Mouse (Mus musculus) heart, embryonic 12.5 days (tissue): ENCODE data around the gene Lefty2. TPM values are rescaled to one million over a fixed set of nuclear protein-coding genes. Genes with fewer than 3 reads are reported as not detected.
A peak's percentile ranks its signal among the peaks of the same experiment; 100 is the strongest.
"Not testable (repeated sequence)": the region's sequence is repeated elsewhere in the genome, so short reads cannot be mapped to it uniquely, and the experiment has no call there.

Experiments
- ATAC-seq: fragments of 200-750 bp; cut with Nextera tagmentation; 2 replicates; pipeline ENCODE4 v1.8.0; 2017; ENCODE audit warnings: moderate TSS enrichment, moderate library complexity; ENCODE audit not compliant: insufficient number of reproducible peaks, low FRiP score
- H3K27ac ChIP-seq: fragments of 300-500 bp; sonication (generic); 2 replicates; pipeline ENCODE4 v1.5.1; 2016; ENCODE audit warnings: mild to moderate bottlenecking, moderate library complexity; ENCODE audit not compliant: poor library complexity, severe bottlenecking
- H3K27me3 ChIP-seq: fragments of 300-500 bp; sonication (generic); replicated peaks from 2 replicates; pipeline ENCODE4 v1.6.1; 2016; ENCODE audit warnings: mild to moderate bottlenecking, moderate library complexity
- H3K36me3 ChIP-seq: fragments of 300-500 bp; sonication (generic); 2 replicates; pipeline ENCODE4 v1.6.1; 2016; ENCODE audit warnings: mild to moderate bottlenecking, moderate library complexity
- H3K4me1 ChIP-seq: fragments of 300-500 bp; sonication (generic); replicated peaks from 2 replicates; pipeline ENCODE4 v1.6.1; 2016; ENCODE audit warnings: mild to moderate bottlenecking
- H3K4me2 ChIP-seq: fragments of 300-500 bp; sonication (generic); 2 replicates; pipeline ENCODE4 v1.6.1; 2016; ENCODE audit warnings: mild to moderate bottlenecking, moderate library complexity
- H3K4me3 ChIP-seq: fragments of 300-500 bp; sonication (generic); 2 replicates; pipeline ENCODE4 v1.5.1; 2016; ENCODE audit warnings: mild to moderate bottlenecking
- H3K9ac ChIP-seq: fragments of 300-500 bp; sonication (generic); 2 replicates; pipeline ENCODE4 v1.6.1; 2016; ENCODE audit warnings: mild to moderate bottlenecking, moderate library complexity
- H3K9me3 ChIP-seq: fragments of 300-500 bp; sonication (generic); replicated peaks from 2 replicates; pipeline ENCODE4 v1.6.1; 2016; ENCODE audit warnings: mild to moderate bottlenecking, moderate library complexity
- WGBS: fragments of 180-500 bp; shearing (Covaris S2); methylation state at CpG from one replicate; pipeline ENCODE4 v1.1.7; 2016; 5-methylcytosine and 5-hydroxymethylcytosine counted together
- polyA plus RNA-seq: library from polyadenylated mRNA; unstranded; fragments of >200 nt; fragmentation: Nextera tagmentation; extraction: Ambion mirVana; gene quantifications from 2 replicates; pipeline ENCODE4 v1.2.1, GENCODE M21; 2016

Lefty2 gene
- polyA plus RNA-seq, 1 experiment from 2014 or later, result 0.15 TPM

- H3K4me1 ChIP-seq, result peaks cover 13% of the 10 kb centered on the region
- WGBS, result 21% methylated on average over 9 of the region's 9 CpGs
- no peaks in the 10 kb centered on the region for H3K36me3 ChIP-seq
- H3K27me3 ChIP-seq, result no peaks in the 10 kb centered on the region
- H3K4me2 ChIP-seq, result no peak overlapping the region
- H3K27ac ChIP-seq, result no peak overlapping the region
- ATAC-seq, result no peak
- H3K4me3 ChIP-seq, result no peak overlapping the region
- H3K9ac ChIP-seq, result no peak overlapping the region
- peaks cover 3% of the 10 kb centered on the region; the same call in 1 of the 2 replicates for H3K9me3 ChIP-seq
These were observed 18.9 kb upstream of the Lefty2 start for GRCm38 (mm10) chr1:180873861-180874484.

- H3K36me3 ChIP-seq, result no peaks in the 10 kb centered on the region
- peaks cover 3% of the 10 kb centered on the region; the same call in 1 of the 2 replicates for H3K9me3 ChIP-seq
- peaks cover 12% of the 10 kb centered on the region for H3K4me1 ChIP-seq
- H3K27ac ChIP-seq, result no peak overlapping the region
- H3K4me2 ChIP-seq, result no peak overlapping the region
- no peak overlapping the region for H3K9ac ChIP-seq
- H3K27me3 ChIP-seq, result no peaks in the 10 kb centered on the region
- no peak for ATAC-seq
- H3K4me3 ChIP-seq, result no peak overlapping the region
- WGBS, result 56% methylated on average over 2 of the region's 2 CpGs
These were observed 18.3 kb upstream of the Lefty2 start for GRCm38 (mm10) chr1:180874615-180875014.

- no peak overlapping the region for H3K27ac ChIP-seq
These were observed 17.8 kb upstream of the Lefty2 start for GRCm38 (mm10) chr1:180875126-180875525.

GRCm38 (mm10) chr1:180877466-180877865 is 15.4 kb upstream of the Lefty2 start:
- Histone ChIP-seq H3K4me2 (no peak overlapping the region), H3K9ac (no peak overlapping the region), H3K36me3 (no peaks in the 10 kb centered on the region), H3K4me3 (no peak overlapping the region), H3K27ac (no peak overlapping the region), H3K4me1 (no peaks in the 10 kb centered on the region), H3K27me3 (no peaks in the 10 kb centered on the region), H3K9me3 (peaks cover 3% of the 10 kb centered on the region; the same call in 1 of the 2 replicates)
- 75% methylated on average over 4 of the region's 4 CpGs for WGBS
- no peak for ATAC-seq

More at GRCm38 (mm10) chr1:180875126-180875525, 17.8 kb upstream of the Lefty2 start:
- Histone ChIP-seq H3K9me3 (peaks cover 3% of the 10 kb centered on the region; the same call in 1 of the 2 replicates), H3K36me3 (no peaks in the 10 kb centered on the region), H3K4me2 (no peak overlapping the region), H3K4me1 (peaks cover 7% of the 10 kb centered on the region), H3K4me3 (no peak overlapping the region), H3K27me3 (no peaks in the 10 kb centered on the region), H3K9ac (no peak overlapping the region)
- WGBS, result 84% methylated on average over 9 of the region's 9 CpGs
- ATAC-seq, result no peak

GRCm38 (mm10) chr1:180881768-180882167 is 11.1 kb upstream of the Lefty2 start:
- ATAC-seq, result no peak
- Histone ChIP-seq H3K27ac (no peak overlapping the region), H3K4me3 (no peak overlapping the region), H3K4me2 (no peak overlapping the region), H3K4me1 (peaks cover 14% of the 10 kb centered on the region), H3K9me3 (no peaks in the 10 kb centered on the region), H3K36me3 (no peaks in the 10 kb centered on the region), H3K27me3 (peaks cover 6% of the 10 kb centered on the region), H3K9ac (no peak overlapping the region)
- 59% methylated on average over 3 of the region's 3 CpGs for WGBS

GRCm38 (mm10) chr1:180883731-180884130 is 9.2 kb upstream of the Lefty2 start:
- WGBS, result 18% methylated on average over 7 of the region's 7 CpGs
- H3K27ac ChIP-seq, result no peak overlapping the region
- H3K4me1 ChIP-seq, result peaks cover 22% of the 10 kb centered on the region
- no peak overlapping the region for H3K4me2 ChIP-seq
- peaks cover 12% of the 10 kb centered on the region for H3K27me3 ChIP-seq
- no peak overlapping the region for H3K4me3 ChIP-seq
- H3K36me3 ChIP-seq, result no peaks in the 10 kb centered on the region
- no peak for ATAC-seq
- H3K9me3 ChIP-seq, result no peaks in the 10 kb centered on the region
- no peak overlapping the region for H3K9ac ChIP-seq

- no peak overlapping the region for H3K27ac ChIP-seq
- H3K9me3 ChIP-seq, result no peaks in the 10 kb centered on the region
- ATAC-seq, result no peak
- no peak overlapping the region for H3K4me2 ChIP-seq
- H3K27me3 ChIP-seq, result peaks cover 12% of the 10 kb centered on the region
- no peak overlapping the region for H3K4me3 ChIP-seq
- H3K4me1 ChIP-seq, result peaks cover 27% of the 10 kb centered on the region
- H3K9ac ChIP-seq, result no peak overlapping the region
- 59% methylated on average over 9 of the region's 9 CpGs for WGBS
- no peaks in the 10 kb centered on the region for H3K36me3 ChIP-seq
These were observed 8.4 kb upstream of the Lefty2 start for GRCm38 (mm10) chr1:180884484-180884883.

- Histone ChIP-seq H3K36me3 (no peaks in the 10 kb centered on the region), H3K27ac (no peak overlapping the region), H3K4me1 (peaks cover 34% of the 10 kb centered on the region), H3K27me3 (peaks cover 35% of the 10 kb centered on the region), H3K9ac (0 out of 2 replicates have a peak overlapping the region, but pooled peaks have one; percentile 11), H3K4me3 (no peak overlapping the region), H3K4me2 (peak overlapping the region; percentile 52), H3K9me3 (no peaks in the 10 kb centered on the region)
- ATAC-seq, result peak; percentile 60
- 9% methylated on average over 13 of the region's 13 CpGs for WGBS
These were observed 4.3 kb upstream of the Lefty2 start for GRCm38 (mm10) chr1:180888556-180889042.

- H3K4me1 ChIP-seq, result peaks cover 30% of the 10 kb centered on the region
- no peak for ATAC-seq
- H3K27me3 ChIP-seq, result peaks cover 41% of the 10 kb centered on the region
- no peak overlapping the region for H3K4me3 ChIP-seq
- 38% methylated on average over 7 of the region's 7 CpGs for WGBS
- 0 out of 2 replicates have a peak overlapping the region, but pooled peaks have one; percentile 11 for H3K9ac ChIP-seq
- H3K4me2 ChIP-seq, result peak overlapping the region; percentile 52; the same call in 1 of the 2 replicates
- H3K27ac ChIP-seq, result no peak overlapping the region
- H3K9me3 ChIP-seq, result no peaks in the 10 kb centered on the region
- H3K36me3 ChIP-seq, result no peaks in the 10 kb centered on the region
These were observed 3.7 kb upstream of the Lefty2 start for GRCm38 (mm10) chr1:180889172-180889571.

- H3K4me1 ChIP-seq, result peaks cover 31% of the 10 kb centered on the region
- no peak overlapping the region for H3K4me2 ChIP-seq
- no peak overlapping the region for H3K4me3 ChIP-seq
- H3K36me3 ChIP-seq, result no peaks in the 10 kb centered on the region
- WGBS, result 39% methylated on average over 6 of the region's 6 CpGs
- peaks cover 47% of the 10 kb centered on the region for H3K27me3 ChIP-seq
- H3K9ac ChIP-seq, result no peak overlapping the region
- H3K9me3 ChIP-seq, result no peaks in the 10 kb centered on the region
- H3K27ac ChIP-seq, result no peak overlapping the region
- no peak for ATAC-seq
These were observed 3.1 kb upstream of the Lefty2 start for GRCm38 (mm10) chr1:180889841-180890240.

- H3K4me3 ChIP-seq, result peak overlapping the region; percentile 26
- 0 out of 2 replicates have a peak, but pooled peaks cover 18% of the 10 kb centered on the region for H3K4me1 ChIP-seq
- H3K9ac ChIP-seq, result peak overlapping the region; percentile 40; the same call in 1 of the 2 replicates
- H3K27me3 ChIP-seq, result peaks cover 55% of the 10 kb centered on the region
- not testable (repeated sequence) for H3K9me3 ChIP-seq, H3K27ac ChIP-seq, ATAC-seq, H3K36me3 ChIP-seq
- 4% methylated on average over 51 of the region's 51 CpGs for WGBS
- peak overlapping the region; percentile 61 for H3K4me2 ChIP-seq
These were observed 1.4 kb downstream of the Lefty2 start for GRCm38 (mm10) chr1:180894088-180894987.
